Mouse (Mus musculus) brain, embryonic 14.5 days (tissue): ENCODE data around the gene Osbpl9.

Experiments
- CTCF ChIP-seq: fragments of 200-500 bp; IDR thresholded peaks from 2 replicates; pipeline ENCODE4 v1.5.1; 2012; ENCODE audit warnings: inconsistent platforms, mild to moderate bottlenecking, moderate library complexity, borderline replicate concordance; ENCODE audit not compliant: insufficient read depth, insufficient read length; ENCODE audit errors: extremely low read depth
- POLR2A ChIP-seq: fragments of 200-500 bp; IDR thresholded peaks from 2 replicates; pipeline ENCODE4 v1.6.1; 2012; ENCODE audit warnings: mild to moderate bottlenecking, inconsistent platforms, borderline replicate concordance; ENCODE audit not compliant: poor library complexity, insufficient read depth, insufficient read length, severe bottlenecking; ENCODE audit errors: extremely low read depth

DNA sequence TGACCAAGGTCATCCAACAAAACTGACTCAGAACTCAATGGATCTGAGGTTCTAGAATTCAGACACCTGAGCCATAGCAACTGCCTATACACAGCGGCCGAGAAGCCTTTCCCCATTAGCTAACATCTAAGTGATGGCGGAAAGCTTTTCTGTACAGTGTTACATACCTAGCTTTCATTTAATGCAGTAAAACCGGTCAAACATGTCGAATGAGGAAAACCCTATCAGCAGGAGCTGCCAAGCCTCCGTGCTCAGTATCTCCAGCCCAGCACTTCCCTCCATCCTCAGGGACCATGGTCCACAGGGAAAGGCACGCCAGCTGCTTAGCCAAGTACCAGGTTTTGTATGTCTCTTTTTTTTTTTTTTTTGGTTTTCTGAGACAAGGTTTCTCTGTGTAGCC, 123.1 kb downstream of the Osbpl9 start:
- TF ChIP-seq CTCF (no peak), POLR2A (no peak)
